Mouse (Mus musculus) limb, embryonic 12.5 days (tissue): ENCODE data around the gene Sema3b. TPM values are rescaled to one million over a fixed set of nuclear protein-coding genes. Genes with fewer than 3 reads are reported as not detected.
"Not testable (repeated sequence)": the region's sequence is repeated elsewhere in the genome, so short reads cannot be mapped to it uniquely, and the experiment has no call there.

Source experiments
- ATAC-seq: fragments of 200-750 bp; cut with Nextera tagmentation; 2 replicates; pipeline ENCODE4 v1.8.0; 2017; ENCODE audit warnings: low read depth, moderate TSS enrichment; ENCODE audit not compliant: insufficient number of reproducible peaks, insufficient read depth, low FRiP score, low TSS enrichment
- H3K27ac ChIP-seq: fragments of 300-500 bp; sonication (generic); 2 replicates; pipeline ENCODE4 v1.5.1; 2016; ENCODE audit warnings: mild to moderate bottlenecking, moderate library complexity
- H3K27me3 ChIP-seq: fragments of 300-500 bp; sonication (generic); 2 replicates; pipeline ENCODE4 v1.6.1; 2016; ENCODE audit warnings: mild to moderate bottlenecking, moderate library complexity
- H3K36me3 ChIP-seq: fragments of 300-500 bp; sonication (generic); 2 replicates; pipeline ENCODE4 v1.6.1; 2016; ENCODE audit warnings: mild to moderate bottlenecking, moderate library complexity
- H3K4me1 ChIP-seq: fragments of 300-500 bp; sonication (generic); replicated peaks from 2 replicates; pipeline ENCODE4 v1.6.1; 2016
- H3K4me2 ChIP-seq: fragments of 300-500 bp; sonication (generic); 2 replicates; pipeline ENCODE4 v1.6.1; 2016; ENCODE audit warnings: mild to moderate bottlenecking, moderate library complexity
- H3K4me3 ChIP-seq: fragments of 300-500 bp; sonication (generic); replicated peaks from 2 replicates; pipeline ENCODE4 v1.5.1; 2016; ENCODE audit warnings: mild to moderate bottlenecking
- H3K9ac ChIP-seq: fragments of 300-500 bp; sonication (generic); replicated peaks from 2 replicates; pipeline ENCODE4 v1.6.1; 2016; ENCODE audit warnings: mild to moderate bottlenecking, moderate library complexity
- H3K9me3 ChIP-seq: fragments of 300-500 bp; sonication (generic); 2 replicates; pipeline ENCODE4 v1.6.1; 2016; ENCODE audit warnings: mild to moderate bottlenecking, moderate library complexity
- WGBS: fragments of 180-500 bp; shearing (Covaris S2); methylation state at CpG from one replicate; pipeline ENCODE4 v1.1.7; 2016; 5-methylcytosine and 5-hydroxymethylcytosine counted together
- polyA plus RNA-seq: library from polyadenylated mRNA; unstranded; fragments of >200 nt; fragmentation: Nextera tagmentation; extraction: Ambion mirVana; gene quantifications from 2 replicates; pipeline ENCODE4 v1.2.1, GENCODE M21; 2016

Gene Sema3b
- polyA plus RNA-seq, 1 experiment from 2014 or later, result 8.1 TPM

DNA sequence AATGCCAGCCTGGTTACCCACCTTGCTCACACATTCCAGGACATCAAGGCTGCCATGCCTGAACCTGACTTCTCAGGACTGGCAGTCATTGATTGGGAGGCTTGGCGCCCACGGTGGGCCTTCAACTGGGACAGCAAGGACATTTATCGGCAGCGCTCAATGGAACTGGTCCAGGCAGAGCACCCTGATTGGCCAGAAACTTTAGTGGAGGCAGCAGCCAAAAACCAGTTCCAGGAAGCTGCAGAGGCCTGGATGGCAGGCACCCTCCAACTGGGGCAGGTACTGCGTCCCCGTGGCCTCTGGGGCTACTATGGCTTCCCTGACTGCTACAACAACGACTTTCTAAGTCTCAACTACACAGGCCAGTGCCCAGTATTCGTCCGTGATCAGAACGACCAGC is 31.2 kb downstream of the Sema3b start:
- H3K9ac ChIP-seq, result no peak overlapping the region
- ATAC-seq, result no peak
- peaks cover 26% of the 10 kb centered on the region for H3K36me3 ChIP-seq
- no peak overlapping the region for H3K27ac ChIP-seq
- no peaks in the 10 kb centered on the region for H3K27me3 ChIP-seq
- peaks cover 60% of the 10 kb centered on the region for H3K4me1 ChIP-seq
- 0 out of 2 replicates have a peak overlapping the region, but pooled peaks have one; percentile 56 for H3K4me2 ChIP-seq
- H3K9me3 ChIP-seq, result no peaks in the 10 kb centered on the region
- 92% methylated on average over 10 of the region's 10 CpGs for WGBS
- H3K4me3 ChIP-seq, result no peak overlapping the region

DNA sequence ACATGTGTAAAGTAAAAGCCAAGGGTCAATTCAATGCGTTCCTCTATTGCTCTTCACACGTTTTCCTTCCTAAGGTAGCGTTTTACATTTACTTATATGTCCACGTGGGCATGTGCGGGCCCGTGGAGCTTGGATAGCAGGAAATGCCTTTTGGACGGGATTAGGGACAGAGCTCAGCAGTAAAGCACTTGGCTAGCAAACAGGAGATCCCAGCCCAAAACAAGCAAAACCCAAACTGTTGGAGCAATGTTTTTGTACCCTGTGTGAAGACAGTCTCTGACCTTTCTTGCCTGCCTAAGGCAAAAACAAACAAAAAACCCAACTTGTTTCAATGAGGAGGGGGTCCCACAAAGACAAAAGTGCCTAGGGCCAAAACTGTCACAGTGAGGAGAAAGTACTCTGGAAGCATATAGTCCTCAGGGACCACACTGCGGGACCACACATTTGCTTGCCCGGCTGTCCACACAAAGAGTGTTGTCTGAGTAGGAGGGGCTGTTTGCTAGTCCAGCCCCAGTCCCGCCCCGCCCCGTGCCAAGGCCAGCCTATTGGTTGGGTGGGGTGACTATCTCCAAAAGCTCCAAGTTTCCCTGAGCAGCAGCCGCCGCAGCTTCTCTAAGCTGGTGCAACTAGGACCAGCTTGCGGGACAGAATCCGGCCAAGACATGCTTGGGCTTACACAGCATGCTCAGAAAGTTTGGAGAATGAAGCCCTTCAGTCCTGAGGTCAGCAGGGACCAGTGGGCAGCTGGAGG is 32.5 kb downstream of the Sema3b start, which contains the start of gene Hyal1:
Hyal1 (plus strand) TSS at position 571 of the 751 bp plus-strand sequence.
- Histone ChIP-seq H3K9me3 (no peaks in the 10 kb centered on the region), H3K4me2 (peak within 1 kb of the TSS; percentile 56), H3K4me3 (peak within 1 kb of the TSS; percentile 38), H3K36me3 (peaks cover 36% of the 10 kb centered on the region), H3K27ac (peak within 1 kb of the TSS; percentile 83), H3K4me1 (peaks cover 53% of the 10 kb centered on the region), H3K27me3 (no peaks in the 10 kb centered on the region), H3K9ac (peak within 1 kb of the TSS; percentile 57)
- 23% methylated on average over 16 of the region's 16 CpGs for WGBS
- peak; percentile 59 for ATAC-seq

DNA sequence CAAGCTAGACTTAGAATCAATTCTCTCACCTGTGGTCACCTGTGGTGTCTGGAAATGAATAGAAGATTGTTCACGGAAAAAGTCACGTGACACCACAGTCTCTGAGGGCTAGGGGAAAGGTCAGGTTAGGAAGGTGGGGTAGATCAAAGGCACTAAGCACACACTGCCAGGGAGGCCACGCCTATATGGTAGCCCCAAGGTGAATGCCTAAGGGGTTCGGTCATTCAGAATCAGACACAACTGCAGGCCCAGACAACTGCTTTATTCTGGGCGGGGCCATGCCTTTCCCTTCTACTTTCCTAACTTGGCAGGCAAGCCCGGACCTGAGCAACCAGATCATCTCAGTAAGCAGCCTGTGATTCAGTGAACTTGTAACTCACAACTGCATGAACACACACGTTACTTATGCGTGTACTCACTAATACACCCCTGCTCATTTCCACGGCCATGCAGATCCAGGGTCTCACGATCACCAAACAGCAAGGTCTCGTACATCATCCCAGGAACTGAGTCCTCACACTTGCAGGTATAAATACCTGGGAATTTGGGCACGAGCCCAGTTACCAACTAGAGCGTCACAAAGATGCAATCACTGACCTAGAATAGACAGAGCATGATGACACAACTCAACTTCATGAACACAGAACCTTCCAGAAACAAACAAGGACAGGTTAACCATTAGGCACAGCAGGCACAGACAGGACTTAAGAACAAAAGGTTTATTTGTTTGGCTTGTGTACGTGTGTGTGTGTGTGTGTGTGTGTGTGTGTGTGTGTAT is 33.3 kb downstream of the Sema3b start:
- WGBS, result 80% methylated on average over 14 of the region's 14 CpGs
- Histone ChIP-seq H3K4me1 (peaks cover 54% of the 10 kb centered on the region), H3K27ac (peak overlapping the region; percentile 83), H3K9me3 (no peaks in the 10 kb centered on the region), H3K4me2 (no peak overlapping the region), H3K9ac (no peak overlapping the region), H3K4me3 (no peak overlapping the region), H3K27me3 (no peaks in the 10 kb centered on the region), H3K36me3 (peaks cover 44% of the 10 kb centered on the region)
- ATAC-seq, result no peak

DNA sequence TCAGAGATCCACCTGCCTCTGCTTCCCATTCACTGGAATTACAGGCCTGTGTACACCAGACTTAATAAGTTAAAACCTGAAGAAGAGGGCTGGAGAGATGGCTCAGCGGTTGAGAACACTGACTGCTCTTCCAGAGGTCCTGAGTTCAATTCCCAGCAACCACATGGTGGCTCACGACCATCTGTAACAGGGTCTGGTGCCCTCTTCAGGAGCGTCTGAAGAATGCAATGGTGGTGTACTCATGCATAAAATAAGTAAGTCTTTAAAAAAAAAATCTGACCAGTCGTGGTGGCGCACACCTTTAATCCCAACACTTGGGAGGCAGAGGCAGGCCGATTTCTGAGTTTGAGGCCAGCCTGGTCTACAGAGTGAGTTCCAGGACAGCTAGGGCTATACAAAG is 35.3 kb downstream of the Sema3b start:
- not testable (repeated sequence) for H3K4me2 ChIP-seq, H3K27me3 ChIP-seq, H3K4me3 ChIP-seq, H3K27ac ChIP-seq, ATAC-seq, H3K9me3 ChIP-seq, H3K9ac ChIP-seq
- Histone ChIP-seq H3K4me1 (peaks cover 51% of the 10 kb centered on the region), H3K36me3 (peaks cover 49% of the 10 kb centered on the region)
- 81% methylated on average over 6 of the region's 6 CpGs for WGBS

DNA sequence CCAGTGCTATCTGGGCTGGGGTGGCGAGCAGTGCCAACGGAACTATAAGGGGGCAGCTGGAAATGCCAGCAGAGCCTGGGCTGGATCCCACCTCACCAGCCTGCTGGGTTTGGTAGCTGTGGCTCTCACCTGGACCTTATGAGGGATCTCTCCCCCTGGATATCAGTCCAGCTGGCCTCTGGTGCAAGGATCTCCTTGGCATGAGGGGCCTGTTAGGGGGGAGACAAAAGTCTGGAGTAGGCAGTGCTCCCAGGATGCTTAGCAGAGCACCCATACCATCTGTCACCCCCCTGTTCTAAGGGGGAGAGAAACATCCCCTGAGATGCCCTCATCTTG is 36.7 kb downstream of the Sema3b start:
- Histone ChIP-seq H3K4me1 (peaks cover 46% of the 10 kb centered on the region), H3K4me3 (no peak overlapping the region), H3K9me3 (no peaks in the 10 kb centered on the region), H3K4me2 (no peak overlapping the region), H3K36me3 (peaks cover 47% of the 10 kb centered on the region), H3K27me3 (no peaks in the 10 kb centered on the region), H3K9ac (no peak overlapping the region), H3K27ac (no peak overlapping the region)
- WGBS, result 98% methylated on average over 2 of the region's 2 CpGs
- ATAC-seq, result no peak

DNA sequence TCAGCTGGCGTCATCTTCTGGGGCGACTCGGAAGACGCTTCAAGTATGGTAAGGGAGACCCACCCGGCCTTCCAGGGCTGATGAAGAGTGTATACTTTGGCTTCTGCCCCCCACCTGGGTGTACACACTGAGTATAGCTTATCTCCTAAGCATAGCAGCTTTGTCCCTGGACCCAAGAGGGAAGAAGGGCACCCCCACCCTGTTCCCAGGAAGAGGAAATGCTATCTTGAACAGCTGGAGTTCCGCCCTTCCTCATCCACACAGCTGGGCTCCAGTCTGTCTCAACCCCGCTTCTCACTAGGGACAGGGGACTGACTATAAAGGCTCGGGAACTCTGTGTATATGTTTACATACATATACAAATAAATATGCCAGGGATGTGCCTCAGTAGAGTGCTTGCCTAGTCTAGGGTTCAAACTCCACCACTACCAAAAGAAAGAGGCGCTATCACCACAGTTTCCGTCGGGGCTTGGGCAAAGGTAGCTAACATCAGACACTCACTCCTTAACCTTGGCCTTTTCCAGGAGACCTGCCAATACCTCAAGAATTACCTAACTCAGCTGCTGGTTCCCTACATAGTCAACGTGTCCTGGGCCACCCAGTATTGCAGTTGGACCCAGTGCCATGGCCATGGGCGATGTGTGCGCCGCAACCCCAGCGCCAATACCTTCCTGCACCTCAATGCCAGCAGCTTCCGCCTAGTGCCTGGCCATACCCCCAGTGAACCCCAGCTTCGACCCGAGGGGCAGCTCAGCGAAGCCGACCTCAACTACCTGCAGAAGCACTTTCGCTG is 37.3 kb downstream of the Sema3b start:
- WGBS, result 96% methylated on average over 22 of the region's 22 CpGs
- Histone ChIP-seq H3K36me3 (peaks cover 47% of the 10 kb centered on the region), H3K27ac (no peak overlapping the region), H3K9me3 (no peaks in the 10 kb centered on the region), H3K9ac (no peak overlapping the region), H3K27me3 (no peaks in the 10 kb centered on the region), H3K4me1 (peaks cover 46% of the 10 kb centered on the region), H3K4me2 (peak overlapping the region; percentile 96), H3K4me3 (0 out of 2 replicates have a peak overlapping the region, but pooled peaks have one; percentile 81)
- ATAC-seq, result no peak

DNA sequence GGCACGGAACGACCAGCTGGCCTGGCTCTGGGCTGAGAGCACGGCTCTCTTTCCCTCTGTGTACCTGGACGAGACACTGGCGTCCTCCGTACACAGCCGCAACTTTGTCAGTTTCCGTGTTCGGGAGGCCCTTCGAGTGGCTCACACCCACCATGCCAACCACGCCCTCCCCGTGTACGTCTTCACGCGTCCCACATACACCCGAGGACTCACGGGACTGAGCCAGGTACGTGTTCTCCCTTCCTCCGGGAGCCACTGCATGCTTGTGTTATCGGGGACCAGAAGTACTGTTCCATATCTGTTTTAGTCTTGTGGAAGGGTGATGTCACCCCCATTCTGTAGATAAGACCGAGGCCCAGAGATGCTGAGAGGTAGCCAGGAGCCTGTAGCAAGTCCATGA is 38.2 kb downstream of the Sema3b start:
- Histone ChIP-seq H3K27me3 (no peaks in the 10 kb centered on the region), H3K9me3 (no peaks in the 10 kb centered on the region), H3K4me1 (peaks cover 43% of the 10 kb centered on the region), H3K36me3 (peaks cover 55% of the 10 kb centered on the region), H3K27ac (0 out of 2 replicates have a peak overlapping the region, but pooled peaks have one; percentile 4), H3K4me2 (peak overlapping the region; percentile 96), H3K9ac (peak overlapping the region; percentile 88), H3K4me3 (peak overlapping the region; percentile 81)
- ATAC-seq, result no peak
- WGBS, result 93% methylated on average over 21 of the region's 21 CpGs

DNA sequence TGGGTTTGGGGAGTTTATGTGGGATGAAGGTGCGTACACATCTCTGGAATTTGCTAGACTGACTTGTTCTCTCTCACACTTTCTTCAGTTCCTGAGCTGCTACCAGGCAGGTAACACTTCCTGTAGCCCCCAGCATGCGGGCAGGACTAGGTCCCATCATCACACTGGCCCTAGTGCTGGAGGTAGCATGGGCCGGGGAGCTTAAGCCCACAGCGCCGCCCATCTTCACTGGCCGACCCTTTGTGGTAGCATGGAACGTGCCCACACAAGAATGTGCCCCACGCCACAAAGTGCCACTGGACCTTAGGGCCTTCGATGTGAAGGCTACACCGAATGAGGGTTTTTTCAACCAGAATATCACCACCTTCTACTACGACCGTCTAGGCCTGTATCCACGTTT is 39.0 kb downstream of the Sema3b start:
- Histone ChIP-seq H3K27ac (peak overlapping the region; percentile 90), H3K4me2 (peak overlapping the region; percentile 96), H3K4me3 (peak overlapping the region; percentile 81), H3K9me3 (no peaks in the 10 kb centered on the region), H3K36me3 (peaks cover 61% of the 10 kb centered on the region), H3K4me1 (peaks cover 40% of the 10 kb centered on the region), H3K27me3 (no peaks in the 10 kb centered on the region), H3K9ac (peak overlapping the region; percentile 88)
- 48% methylated on average over 13 of the region's 13 CpGs for WGBS
- ATAC-seq, result no peak

DNA sequence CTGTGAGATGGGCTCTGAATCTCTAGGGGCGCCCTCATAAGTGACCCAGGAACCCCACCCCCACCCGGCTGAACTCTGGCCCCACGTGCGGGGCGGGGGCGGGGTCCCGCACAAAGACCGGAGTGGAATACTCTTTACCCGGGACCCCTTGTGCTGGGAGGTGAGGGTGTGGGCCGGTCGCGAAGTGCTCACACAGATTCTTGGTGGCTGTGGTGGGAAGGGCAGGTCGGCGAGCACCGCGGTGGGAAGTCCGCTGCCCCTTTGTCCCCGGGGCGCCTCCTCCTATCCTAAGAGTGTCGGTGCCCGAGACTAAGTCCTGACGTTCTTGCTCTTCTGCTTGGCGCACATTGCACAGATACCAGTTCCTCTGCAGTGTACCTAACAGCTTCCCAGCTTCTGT is 39.8 kb downstream of the Sema3b start:
- ATAC-seq, result peak; percentile 33
- Histone ChIP-seq H3K4me2 (peak overlapping the region; percentile 96), H3K9ac (peak overlapping the region; percentile 88), H3K36me3 (peaks cover 61% of the 10 kb centered on the region), H3K9me3 (no peaks in the 10 kb centered on the region), H3K4me1 (peaks cover 40% of the 10 kb centered on the region), H3K4me3 (peak overlapping the region; percentile 81), H3K27me3 (no peaks in the 10 kb centered on the region), H3K27ac (peak overlapping the region; percentile 90)
- WGBS, result 0% methylated on average over 23 of the region's 23 CpGs

DNA sequence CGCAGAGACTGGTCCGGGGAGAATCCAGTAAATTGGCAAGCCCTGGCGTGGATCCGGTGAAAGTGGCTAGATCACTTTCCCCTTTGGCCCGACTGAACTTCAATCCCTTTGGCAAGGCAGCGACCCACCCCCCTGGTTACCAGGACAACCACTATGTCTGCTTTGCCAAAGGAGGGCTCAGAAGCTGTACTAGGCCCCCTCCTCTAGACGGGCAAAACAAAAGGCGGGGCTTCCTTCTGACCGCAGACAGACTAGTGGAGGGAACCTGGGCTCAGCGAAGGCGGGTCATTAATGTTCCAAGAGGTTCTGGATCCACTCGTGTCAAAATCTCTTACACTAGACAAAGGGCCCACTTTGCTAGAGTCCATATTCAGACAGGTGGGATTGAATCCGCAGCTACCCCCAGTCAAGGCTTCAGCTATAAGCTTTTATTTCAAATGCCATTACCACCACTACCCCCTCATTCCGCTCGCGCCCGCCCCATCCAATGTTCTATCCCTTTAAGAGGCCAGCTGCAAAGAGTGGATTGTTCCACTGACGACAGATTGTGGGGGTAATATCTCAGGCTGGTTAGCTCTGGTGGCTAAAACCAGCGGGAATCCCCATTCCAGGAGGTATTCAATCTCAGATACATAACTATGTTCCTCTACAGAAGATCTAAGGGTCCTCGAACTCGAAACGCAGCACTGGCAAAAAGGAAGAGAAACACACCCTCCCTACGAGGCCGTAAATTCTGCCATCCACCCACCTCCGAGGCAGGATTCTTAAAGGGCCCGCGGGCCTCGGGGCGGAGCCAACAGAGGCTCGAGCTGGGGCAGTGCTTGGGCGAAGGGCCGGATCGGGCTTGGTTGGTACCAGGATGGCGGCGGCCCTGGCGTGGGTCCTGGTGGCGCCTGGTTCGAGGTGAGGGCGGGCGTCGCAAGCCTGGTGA is 40.4 kb downstream of the Sema3b start:
- Histone ChIP-seq H3K27me3 (no peaks in the 10 kb centered on the region), H3K9ac (peak overlapping the region; percentile 88), H3K4me1 (peaks cover 47% of the 10 kb centered on the region), H3K27ac (peak overlapping the region; percentile 90), H3K4me2 (peak overlapping the region; percentile 96), H3K4me3 (peak overlapping the region; percentile 81), H3K9me3 (no peaks in the 10 kb centered on the region), H3K36me3 (peaks cover 57% of the 10 kb centered on the region)
- ATAC-seq, result peak; percentile 77
- WGBS, result under 1% methylated on average over 41 of the region's 41 CpGs
